Mouse (Mus musculus) embryo, embryonic 10 days (tissue): ENCODE results near the gene Ccser1.
"Not testable (repeated sequence)": the region's sequence is repeated elsewhere in the genome, so short reads cannot be mapped to it uniquely, and the experiment has no call there.

ENCODE experiments used
- DNase-seq: peaks from one replicate; pipeline ENCODE4 v3.0.0-alpha.2; 2015; ENCODE audit warnings: low spot score

The Ccser1 gene

GRCm38 (mm10) chr6:61225302-61225701 is 45.2 kb downstream of the Ccser1 start:
- no peak for DNase-seq

GRCm38 (mm10) chr6:61230058-61230718 is 50.1 kb downstream of the Ccser1 start:
- no peak for DNase-seq

DNA sequence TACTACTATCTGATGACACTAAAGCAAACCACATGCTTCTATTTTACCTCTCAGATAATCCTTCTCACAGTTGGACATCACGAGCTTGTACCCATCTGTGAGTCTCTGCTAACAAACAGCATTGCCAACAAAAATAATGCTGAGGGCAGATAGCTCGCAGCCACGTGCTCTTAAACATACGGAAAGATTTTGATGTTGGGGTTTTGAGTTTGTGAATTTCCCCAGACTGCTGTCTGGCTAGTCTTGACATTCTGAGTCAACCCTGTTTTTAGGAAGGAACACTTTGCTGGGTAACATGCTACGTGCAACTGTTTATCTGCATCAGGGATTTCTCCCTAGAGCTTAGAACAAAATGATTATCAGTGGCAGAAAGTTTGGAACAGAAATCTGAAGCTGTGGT is 52.9 kb downstream of the Ccser1 start:
- no peak for DNase-seq

DNA sequence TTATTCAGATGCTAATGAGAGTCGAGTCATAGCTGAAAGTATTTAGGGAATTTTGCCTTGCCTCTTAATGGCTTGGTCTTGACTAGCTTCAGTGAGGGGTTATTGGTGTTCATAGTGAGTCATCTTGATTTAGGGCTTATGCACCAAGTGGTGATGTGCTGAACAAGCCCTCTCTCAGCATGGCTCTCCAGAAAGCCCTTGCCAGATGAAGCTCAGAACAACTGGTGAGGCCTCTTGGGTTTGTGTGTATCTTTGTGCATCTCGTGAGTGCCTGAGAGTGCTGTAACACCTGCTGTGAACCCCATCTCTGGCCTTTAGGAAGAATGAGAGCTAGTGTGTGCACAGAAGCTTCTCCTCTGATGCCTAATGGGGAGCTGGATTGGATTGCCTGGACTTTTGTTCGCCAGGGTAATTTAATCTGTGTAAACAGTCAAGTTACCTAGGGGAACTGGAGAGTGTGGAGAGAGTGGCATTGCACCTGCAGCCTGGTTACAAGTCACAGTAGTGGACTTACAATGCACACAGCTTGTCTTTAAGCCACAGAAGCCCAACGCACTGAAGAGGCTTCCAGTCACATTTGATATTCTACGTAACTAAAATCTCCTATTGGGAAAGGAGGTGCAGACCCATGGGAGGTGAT is 53.5 kb downstream of the Ccser1 start:
- DNase-seq: peak; percentile 16

DNA sequence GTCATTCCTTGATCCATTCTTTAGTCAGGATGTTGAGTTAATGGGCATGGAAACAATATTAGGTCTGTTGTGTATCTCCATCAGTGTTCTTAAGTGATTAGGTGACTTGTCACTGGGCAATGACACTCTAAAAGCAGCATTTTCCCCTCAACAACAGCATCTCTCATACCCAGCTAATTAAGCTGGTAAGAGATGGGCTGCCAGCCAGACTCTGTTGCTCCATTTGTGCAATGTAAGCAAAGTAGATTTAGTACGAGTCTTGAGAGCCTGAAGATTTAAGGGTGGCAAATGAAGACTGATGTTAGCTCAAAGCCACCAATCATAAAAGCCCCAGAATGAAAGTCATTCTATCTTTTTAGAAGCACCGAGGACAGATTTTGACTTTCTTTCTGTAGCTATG is 60.5 kb downstream of the Ccser1 start:
- no peak for DNase-seq

- DNase-seq: no peak
Observed at GRCm38 (mm10) chr6:61242556-61242955, 62.4 kb downstream of the Ccser1 start.

- DNase-seq: no peak
Observed at GRCm38 (mm10) chr6:61246523-61246922, 66.4 kb downstream of the Ccser1 start.

DNA sequence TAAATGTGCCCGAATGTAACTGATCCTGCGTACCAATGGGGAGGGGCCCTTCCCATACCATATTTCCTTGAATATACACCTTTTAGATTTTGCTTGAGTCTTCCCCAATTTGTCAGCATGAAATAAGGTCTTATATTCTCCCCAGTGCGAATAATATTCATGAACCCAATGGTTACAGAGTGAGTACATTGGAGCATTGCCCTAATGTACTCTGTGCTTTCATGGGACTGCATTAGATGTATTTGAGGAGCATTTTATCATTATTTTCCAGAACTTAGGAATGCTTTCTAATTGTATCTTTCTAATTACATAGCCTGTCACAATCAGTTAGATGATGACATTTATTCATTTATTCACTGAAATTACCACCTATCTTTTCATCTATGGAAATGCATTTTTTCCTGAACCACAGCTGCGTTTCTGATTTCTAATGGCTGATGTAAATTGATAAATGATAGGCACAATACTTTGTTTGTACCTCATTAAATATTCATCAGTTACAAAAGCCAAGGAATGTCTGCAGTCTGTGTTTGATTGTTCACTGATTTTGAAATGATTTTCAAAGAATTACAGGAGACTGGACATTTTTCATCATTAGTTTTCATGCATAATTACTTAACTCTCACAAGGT is 67.8 kb downstream of the Ccser1 start:
- no peak for DNase-seq

DNA sequence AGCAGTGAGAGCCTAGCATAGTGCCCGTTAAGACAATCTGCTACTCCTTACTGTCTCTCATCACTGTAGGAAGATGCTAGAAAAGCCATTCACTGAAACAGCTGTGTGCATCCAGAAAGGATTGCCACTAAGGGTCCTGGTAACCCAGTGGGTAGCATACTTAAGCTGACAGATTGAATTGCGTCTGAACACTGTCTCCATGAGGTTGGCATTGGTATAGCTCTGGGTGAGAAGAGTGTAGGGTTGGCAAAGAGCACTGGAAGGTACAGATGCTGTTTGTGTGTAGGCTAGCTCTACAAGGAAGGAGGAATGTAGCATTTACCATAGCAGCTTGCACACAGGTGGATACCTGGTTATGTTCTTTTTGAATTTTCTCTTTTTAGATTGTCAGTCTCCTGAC is 68.6 kb downstream of the Ccser1 start:
- DNase-seq: no peak

GRCm38 (mm10) chr6:61251232-61251631 is 71.1 kb downstream of the Ccser1 start:
- no peak for DNase-seq

GRCm38 (mm10) chr6:61252912-61253311 is 72.8 kb downstream of the Ccser1 start:
- no peak for DNase-seq

GRCm38 (mm10) chr6:61255874-61256273 is 75.8 kb downstream of the Ccser1 start:
- DNase-seq: not testable (repeated sequence)

GRCm38 (mm10) chr6:61258847-61259634 is 78.9 kb downstream of the Ccser1 start:
- no peak for DNase-seq

DNA sequence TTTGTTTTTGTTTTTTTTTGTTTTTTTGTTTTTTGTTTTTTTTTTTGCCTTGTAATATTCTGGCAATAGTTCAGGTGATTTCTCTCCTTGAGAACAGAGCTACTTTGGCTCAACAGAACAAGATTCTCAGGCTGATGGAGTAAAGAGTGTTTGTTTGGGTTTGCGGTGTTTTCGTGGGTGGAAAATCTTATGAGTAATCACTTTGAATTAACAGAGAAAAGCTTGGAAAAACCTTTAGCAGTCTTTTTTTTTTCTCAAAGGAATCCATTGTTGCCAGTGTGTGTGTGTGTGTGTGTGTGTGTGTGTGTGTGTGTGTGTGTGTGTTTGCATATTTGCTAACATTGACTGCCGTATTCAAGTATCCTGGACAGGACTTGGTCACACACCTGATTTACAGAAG is 81.3 kb downstream of the Ccser1 start:
- no peak for DNase-seq

DNA sequence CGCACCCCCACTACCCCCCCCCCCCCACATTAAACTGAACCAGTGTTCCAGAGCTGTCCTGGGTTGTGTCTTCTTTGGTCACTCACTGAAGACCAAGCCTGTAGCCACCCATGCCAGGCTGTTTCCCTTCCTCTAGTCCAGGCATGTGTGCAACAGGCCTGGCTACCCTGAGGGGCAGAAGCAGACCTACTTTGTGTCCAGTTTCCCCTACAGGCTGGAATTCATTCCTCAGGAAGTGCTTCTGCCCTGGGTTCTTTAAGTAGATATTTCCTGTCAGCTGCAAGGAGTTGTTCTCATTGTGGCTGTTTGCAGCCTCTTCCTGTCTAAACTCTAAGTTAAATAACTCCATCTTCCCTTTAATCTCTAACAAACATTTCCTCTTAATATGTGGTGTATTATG is 82.3 kb downstream of the Ccser1 start:
- DNase-seq: peak; percentile 26

- peak; percentile 28 for DNase-seq
Observed at GRCm38 (mm10) chr6:61263291-61263690, 83.2 kb downstream of the Ccser1 start.

DNA sequence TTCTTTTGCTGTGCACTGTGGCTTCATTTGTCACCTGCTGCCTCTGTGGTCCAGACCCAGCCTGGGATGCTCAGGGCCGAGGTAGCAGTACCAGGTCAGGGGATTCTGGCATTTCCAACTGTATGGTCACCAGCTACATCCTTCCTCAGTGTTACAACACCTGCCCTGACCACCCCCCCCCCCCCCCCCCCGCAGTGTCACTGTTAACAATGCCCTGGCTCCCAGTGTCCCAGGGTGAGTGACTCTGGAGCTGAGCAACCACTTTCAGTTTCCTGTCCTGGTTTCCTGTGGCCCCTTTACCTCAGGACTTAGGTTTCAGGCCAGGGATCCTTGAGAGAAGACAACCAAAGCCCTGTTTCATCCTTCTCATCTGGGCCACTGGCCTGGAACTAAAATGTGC is 90.9 kb downstream of the Ccser1 start:
- DNase-seq: no peak

- DNase-seq: no peak
Observed at GRCm38 (mm10) chr6:61273430-61273829, 93.3 kb downstream of the Ccser1 start.

GRCm38 (mm10) chr6:61279506-61279905 is 99.4 kb downstream of the Ccser1 start:
- DNase-seq: no peak

DNA sequence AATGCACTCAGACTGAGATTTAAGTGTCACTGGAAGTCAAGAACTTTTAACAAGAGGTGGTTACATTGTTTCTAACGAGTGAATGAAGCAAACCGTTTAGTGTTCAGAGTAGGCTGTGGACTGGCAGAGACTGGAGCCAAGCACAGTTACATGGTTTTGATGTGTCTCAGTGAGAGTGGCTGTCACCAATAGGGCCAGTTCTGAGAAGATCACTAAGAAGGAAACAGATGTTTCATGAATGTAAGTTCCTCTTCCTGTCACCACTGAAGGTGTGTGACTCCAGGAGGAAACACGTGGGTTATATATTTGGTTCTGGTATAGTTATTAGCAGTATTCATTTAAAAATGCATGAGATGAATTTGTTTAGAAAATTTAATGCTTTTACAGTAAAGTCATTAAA is 112.8 kb downstream of the Ccser1 start:
- no peak for DNase-seq

- peak; percentile 25 for DNase-seq
Observed at GRCm38 (mm10) chr6:61295535-61295934, 115.4 kb downstream of the Ccser1 start.

GRCm38 (mm10) chr6:61296188-61297037 is 116.3 kb downstream of the Ccser1 start:
- no peak for DNase-seq
